Mouse (Mus musculus): ENCODE results near the gene Cacna2d3. TPM values are rescaled to one million over a fixed set of nuclear protein-coding genes. Genes with fewer than 3 reads are reported as not detected.

Cacna2d3 gene
- total and polyA plus RNA-seq, 3 experiments, result not detected

DNA sequence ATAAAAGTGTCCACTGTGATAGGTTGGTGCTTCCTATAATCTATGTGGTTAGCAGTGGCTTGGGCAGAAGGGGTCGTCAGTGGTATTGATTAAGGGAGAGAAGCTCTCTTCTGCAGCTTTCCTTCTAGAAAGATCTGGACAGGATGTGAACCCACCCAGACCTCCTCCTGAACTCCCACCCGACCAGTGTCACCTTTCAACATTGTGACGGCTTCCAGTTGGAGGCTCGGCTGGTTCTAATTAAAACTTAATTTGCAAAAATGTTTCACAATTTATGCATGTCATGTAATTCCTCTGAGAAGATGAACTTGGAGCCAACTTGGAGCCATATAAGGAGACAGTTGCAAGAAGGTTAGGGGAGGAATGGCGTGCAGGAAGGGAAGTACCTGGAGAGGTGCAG, 586.8 kb downstream of the Cacna2d3 start:
- TF ChIP-seq ZNF384 (IDR thresholded peaks at IDR 0.05; ENCODE audit: low read depth, low read length) (no peak), E2F4 (IDR thresholded peaks at IDR 0.05; ENCODE audit: insufficient replicate concordance, low read depth, low read length) (no peak), MXI1 (IDR thresholded peaks at IDR 0.05; ENCODE audit: low read depth, low read length) (no peak), NRF1 (IDR thresholded peaks at IDR 0.05; ENCODE audit: low read depth, low read length) (no peak), MAFK (IDR thresholded peaks at IDR 0.05; ENCODE audit: insufficient replicate concordance, low read length) (no peak), RCOR1 (conservative IDR thresholded peaks at IDR 0.05; ENCODE audit: low read depth, low read length) (no peak), MAX (IDR thresholded peaks at IDR 0.05; ENCODE audit: low read length) (no peak), USF2 (conservative IDR thresholded peaks at IDR 0.05; ENCODE audit: low read depth, low read length) (no peak), RAD21 (IDR thresholded peaks at IDR 0.05; ENCODE audit: low read depth, low read length) (no peak), JUND (conservative IDR thresholded peaks at IDR 0.05; ENCODE audit: low read depth, low read length) (no peak), UBTF (IDR thresholded peaks at IDR 0.05; ENCODE audit: low read depth, low read length) (no peak), SMC3 (IDR thresholded peaks at IDR 0.05; ENCODE audit: low read depth, low read length) (no peak), TCF12 (IDR thresholded peaks at IDR 0.05; ENCODE audit: low read depth, low read length) (no peak), MEF2A (IDR thresholded peaks at IDR 0.05; ENCODE audit: borderline replicate concordance, low read depth, low read length) (no peak), CTCF (conservative IDR thresholded peaks at IDR 0.05 in 1 of 2, IDR thresholded peaks at IDR 0.05 in 1 of 2; ENCODE audit: low read depth in 2 of 2, low read length in 2 of 2) (no peak), ETS1 (conservative IDR thresholded peaks at IDR 0.05; ENCODE audit: low read depth, low read length) (no peak)
- DNase-seq (ENCODE audit: extremely low read depth), result no peak
- no peak overlapping the region for H3K4me2 ChIP-seq (ENCODE audit: insufficient read depth, low read depth, poor library complexity, severe bottlenecking)
- peaks cover 41% of the 10 kb centered on the region for H3K9me3 ChIP-seq (replicated peaks; ENCODE audit: low read length)
- no peak overlapping the region for H3K9ac ChIP-seq (ENCODE audit: insufficient read depth, low read depth)
- H3K27ac ChIP-seq (ENCODE audit: insufficient read depth, low read depth), result no peak overlapping the region
- no peaks in the 10 kb centered on the region for H3K27me3 ChIP-seq (replicated peaks)
- H3K36me3 ChIP-seq (replicated peaks in 1 of 2; ENCODE audit: control insufficient read depth in 1 of 2, insufficient read depth in 1 of 2, low read length in 1 of 2), result no peaks in the 10 kb centered on the region
- dilution Hi-C loops (cut with MboI; ENCODE audit: extremely low pct_ligation_motif_present, extremely low pct_unique_long_range_greater_than_20kb, low sequenced_read_pairs) (no loop called here), in situ Hi-C loops (cut with MboI; ENCODE audit: low pct_ligation_motif_present, low pct_unique_long_range_greater_than_20kb, low sequenced_read_pairs) (no loop called here)
- H3K4me3 ChIP-seq (replicated peaks in 1 of 3; ENCODE audit: low read depth in 2 of 3, low read length in 2 of 3, poor library complexity in 1 of 3), result no peak overlapping the region
- no peaks in the 10 kb centered on the region for H3K4me1 ChIP-seq (ENCODE audit: control insufficient read depth in 1 of 2, insufficient read depth in 2 of 2)
- no peaks in the 10 kb centered on the region for H3K79me2 ChIP-seq (replicated peaks; ENCODE audit: control insufficient read depth, extremely low read depth, insufficient read depth, poor library complexity, severe bottlenecking)

DNA sequence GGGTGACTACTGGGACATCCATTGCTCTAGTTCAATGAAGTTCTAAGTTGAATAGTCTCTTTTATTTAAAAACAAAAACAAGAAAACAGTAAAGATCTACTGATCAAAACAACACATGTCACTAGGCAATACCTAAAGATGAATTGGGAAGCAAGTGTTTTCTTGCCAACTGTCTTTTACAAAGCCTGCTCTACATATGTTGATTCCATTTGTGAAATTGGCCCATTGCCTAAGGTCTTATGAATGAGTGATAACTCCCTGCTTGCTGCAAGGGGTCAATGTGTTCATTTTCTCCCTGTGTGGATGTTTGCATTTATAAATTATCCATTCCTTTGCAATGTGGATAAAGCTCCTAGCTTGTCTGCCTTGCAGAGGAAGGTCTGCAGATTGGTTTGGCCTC, 591.2 kb downstream of the Cacna2d3 start:
- in situ Hi-C loops (cut with MboI; ENCODE audit: low pct_ligation_motif_present, low pct_unique_long_range_greater_than_20kb, low sequenced_read_pairs), result no loop called here
- Histone ChIP-seq H3K9ac (ENCODE audit: insufficient read depth, low read depth) (no peak overlapping the region), H3K9me3 (replicated peaks; ENCODE audit: low read length) (peaks cover 39% of the 10 kb centered on the region)

More for the DNA sequence above, 591.2 kb downstream of the Cacna2d3 start:
- TF ChIP-seq ELF1 (IDR thresholded peaks at IDR 0.05; ENCODE audit: low read depth, low read length) (no peak), CHD1 (IDR thresholded peaks at IDR 0.05; ENCODE audit: low read depth, low read length) (no peak), IRF4 (IDR thresholded peaks at IDR 0.05; ENCODE audit: low read depth, low read length) (no peak), POLR2A (IDR thresholded peaks at IDR 0.05; ENCODE audit: low read depth, low read length) (no peak), MAFK (IDR thresholded peaks at IDR 0.05; ENCODE audit: insufficient replicate concordance, low read length) (no peak), EP300 (IDR thresholded peaks at IDR 0.05; ENCODE audit: low read length) (no peak), MYC (IDR thresholded peaks at IDR 0.05; ENCODE audit: low read depth, low read length) (no peak), SMC3 (IDR thresholded peaks at IDR 0.05; ENCODE audit: low read depth, low read length) (no peak), MEF2A (IDR thresholded peaks at IDR 0.05; ENCODE audit: borderline replicate concordance, low read depth, low read length) (no peak), UBTF (IDR thresholded peaks at IDR 0.05; ENCODE audit: low read depth, low read length) (no peak), ETS1 (conservative IDR thresholded peaks at IDR 0.05; ENCODE audit: low read depth, low read length) (no peak), TBP (conservative IDR thresholded peaks at IDR 0.05; ENCODE audit: low read depth, low read length) (no peak), NELFE (IDR thresholded peaks at IDR 0.05; ENCODE audit: low read depth, low read length) (no peak), BHLHE40 (IDR thresholded peaks at IDR 0.05; ENCODE audit: low read depth, low read length) (no peak), KAT2A (IDR thresholded peaks at IDR 0.05; ENCODE audit: insufficient replicate concordance, low read length) (no peak), CTCF (conservative IDR thresholded peaks at IDR 0.05 in 1 of 2, IDR thresholded peaks at IDR 0.05 in 1 of 2; ENCODE audit: low read depth in 2 of 2, low read length in 2 of 2) (no peak)
- no peak for DNase-seq (ENCODE audit: extremely low read depth)
- Histone ChIP-seq H3K27me3 (replicated peaks) (no peaks in the 10 kb centered on the region), H3K27ac (ENCODE audit: insufficient read depth, low read depth) (no peak overlapping the region), H3K4me3 (replicated peaks in 1 of 3; ENCODE audit: low read depth in 2 of 3, low read length in 2 of 3, poor library complexity in 1 of 3) (no peak overlapping the region), H3K4me1 (ENCODE audit: control insufficient read depth in 1 of 2, insufficient read depth in 2 of 2) (no peaks in the 10 kb centered on the region), H3K79me2 (replicated peaks; ENCODE audit: control insufficient read depth, extremely low read depth, insufficient read depth, poor library complexity, severe bottlenecking) (no peaks in the 10 kb centered on the region), H3K36me3 (replicated peaks in 1 of 2; ENCODE audit: control insufficient read depth in 1 of 2, insufficient read depth in 1 of 2, low read length in 1 of 2) (no peaks in the 10 kb centered on the region), H3K4me2 (ENCODE audit: insufficient read depth, low read depth, poor library complexity, severe bottlenecking) (no peak overlapping the region)
- dilution Hi-C loops (cut with MboI; ENCODE audit: extremely low pct_ligation_motif_present, extremely low pct_unique_long_range_greater_than_20kb, low sequenced_read_pairs), result no loop called here

Measured in CH12.LX (cell line).